Mouse (Mus musculus) stomach, embryonic 16.5 days (tissue): ENCODE results near the gene Ggact. TPM values are rescaled to one million over a fixed set of nuclear protein-coding genes. Genes with fewer than 3 reads are reported as not detected.

Experiments
- polyA plus RNA-seq: library from polyadenylated mRNA; unstranded; fragments of >200 nt; fragmentation: Nextera tagmentation; extraction: Ambion mirVana; gene quantifications from 2 replicates; pipeline ENCODE4 v1.2.1, GENCODE M21; 2015

Ggact gene
- polyA plus RNA-seq, 1 experiment from 2014 or later = 33.0 TPM

Other genes with a start within 250 kb of the Ggact start
- gene Tmtc4, start 70.3 kb upstream of the Ggact start, polyA plus RNA-seq = 22.0 and 22.3 TPM in 2 replicates